Mouse (Mus musculus): ENCODE data around the gene Gm8127. TPM values are rescaled to one million over a fixed set of nuclear protein-coding genes. Genes with fewer than 3 reads are reported as not detected.
"Not testable (repeated sequence)": the region's sequence is repeated elsewhere in the genome, so short reads cannot be mapped to it uniquely, and the experiment has no call there.

Gm8127 gene
- polyA plus RNA-seq, 1 experiment from 2014 or later = not detected

- not testable (repeated sequence) for H3K9ac ChIP-seq (ENCODE audit: low read depth, low read length); H3K27ac ChIP-seq (replicated peaks; ENCODE audit: low read depth, low read length); H3K36me3 ChIP-seq (ENCODE audit: control insufficient read depth, insufficient read depth, low read length); ATAC-seq (ENCODE audit: low read depth); H3K4me1 ChIP-seq (ENCODE audit: control insufficient read depth, insufficient read depth, low read length); DNase-seq (ENCODE audit: low spot score); H3K4me3 ChIP-seq (ENCODE audit: low read depth, low read length); H3K9me3 ChIP-seq (ENCODE audit: control insufficient read depth, low read length); H3K4me2 ChIP-seq (ENCODE audit: low read depth, low read length); H3K27me3 ChIP-seq (replicated peaks; ENCODE audit: control insufficient read depth, insufficient read depth, low read length)
- 17% methylated on average over 9 of the region's 12 CpGs for WGBS
Measured at GRCm38 (mm10) chr14:43249611-43250170, 43.9 kb downstream of the Gm8127 start.

Other genes starting within 250 kb of the Gm8127 start
- gene Gm8094, start 217.2 kb downstream of the Gm8127 start, polyA plus RNA-seq (2014; fragmentation: Nextera tagmentation; extraction: Ambion mirVana) = not detected in 2 replicates
- gene Gm8104, start 193.2 kb downstream of the Gm8127 start, polyA plus RNA-seq (2014; fragmentation: Nextera tagmentation; extraction: Ambion mirVana) = not detected in 2 replicates
- not detected in 2 replicates for gene Gm7233, start 114.0 kb downstream of the Gm8127 start, polyA plus RNA-seq (2014; fragmentation: Nextera tagmentation; extraction: Ambion mirVana)
- not detected in 2 replicates for gene Gm8122, start 58.5 kb downstream of the Gm8127 start, polyA plus RNA-seq (2014; fragmentation: Nextera tagmentation; extraction: Ambion mirVana)
- not detected in 2 replicates for gene Gm8126, start 35.2 kb downstream of the Gm8127 start, polyA plus RNA-seq (2014; fragmentation: Nextera tagmentation; extraction: Ambion mirVana)
- gene Gm9732, start 18.8 kb downstream of the Gm8127 start, polyA plus RNA-seq (2014; fragmentation: Nextera tagmentation; extraction: Ambion mirVana) = not detected in 2 replicates
- gene 1700001F09Rik, start 54.0 kb upstream of the Gm8127 start, polyA plus RNA-seq (2014; fragmentation: Nextera tagmentation; extraction: Ambion mirVana) = not detected in 2 replicates
- gene Gm8138, start 122.5 kb upstream of the Gm8127 start, polyA plus RNA-seq (2014; fragmentation: Nextera tagmentation; extraction: Ambion mirVana) = not detected in 2 replicates
- gene Gm5799, start 249.7 kb upstream of the Gm8127 start, polyA plus RNA-seq (2014; fragmentation: Nextera tagmentation; extraction: Ambion mirVana) = 0.14 TPM in 1 of 2 replicates, not detected in the other

Data from embryonic facial prominence, embryonic 14.5 days (tissue).